Mouse (Mus musculus): Measurements from ENCODE around the gene Sox11.

- TF ChIP-seq POLR2A (IDR thresholded peaks at IDR 0.05; ENCODE audit: low read depth, low read length) (no peak; the same call in 1 of the 2 replicates), CTCF (IDR thresholded peaks at IDR 0.05; ENCODE audit: borderline replicate concordance, insufficient read depth, low read length) (no peak)
Observed at GRCm38 (mm10) chr12:27341871-27342690, at the start of gene Sox11.

All from embryonic fibroblast, embryonic 13.5 days (primary cell).